Mouse (Mus musculus): ENCODE measurements around the gene Uimc1. TPM values are rescaled to one million over a fixed set of nuclear protein-coding genes. Genes with fewer than 3 reads are reported as not detected.

Uimc1 gene
- total RNA-seq, 1 experiment from 2014 or later, result 85.4 TPM

GRCm38 (mm10) chr13:55011981-55012478, 88.1 kb downstream of the Uimc1 start:
- ATAC-seq (replicated peaks in 1 of 2; ENCODE audit: insufficient read depth in 1 of 2, low FRiP score in 2 of 2, low TSS enrichment in 1 of 2, low read depth in 1 of 2, poor library complexity in 2 of 2, severe bottlenecking in 2 of 2), result no peak; a peak in 1 of 4 replicates

- no peak for ATAC-seq (replicated peaks in 1 of 2; ENCODE audit: insufficient read depth in 1 of 2, low FRiP score in 2 of 2, low TSS enrichment in 1 of 2, low read depth in 1 of 2, poor library complexity in 2 of 2, severe bottlenecking in 2 of 2)
Observed at GRCm38 (mm10) chr13:55011103-55011502, 89.0 kb downstream of the Uimc1 start.

GRCm38 (mm10) chr13:55008589-55008988, 91.5 kb downstream of the Uimc1 start:
- no peak for ATAC-seq (replicated peaks in 1 of 2; ENCODE audit: insufficient read depth in 1 of 2, low FRiP score in 2 of 2, low TSS enrichment in 1 of 2, low read depth in 1 of 2, poor library complexity in 2 of 2, severe bottlenecking in 2 of 2)

- no peak for ATAC-seq (replicated peaks in 1 of 2; ENCODE audit: insufficient read depth in 1 of 2, low FRiP score in 2 of 2, low TSS enrichment in 1 of 2, low read depth in 1 of 2, poor library complexity in 2 of 2, severe bottlenecking in 2 of 2)
Observed at GRCm38 (mm10) chr13:55006415-55006742, 93.7 kb downstream of the Uimc1 start.

GRCm38 (mm10) chr13:55005691-55006414, 94.2 kb downstream of the Uimc1 start:
- no peak for ATAC-seq (replicated peaks in 1 of 2; ENCODE audit: insufficient read depth in 1 of 2, low FRiP score in 2 of 2, low TSS enrichment in 1 of 2, low read depth in 1 of 2, poor library complexity in 2 of 2, severe bottlenecking in 2 of 2)

- no peak for ATAC-seq (replicated peaks in 1 of 2; ENCODE audit: insufficient read depth in 1 of 2, low FRiP score in 2 of 2, low TSS enrichment in 1 of 2, low read depth in 1 of 2, poor library complexity in 2 of 2, severe bottlenecking in 2 of 2)
Observed at GRCm38 (mm10) chr13:55004646-55005045, 95.5 kb downstream of the Uimc1 start.

- ATAC-seq (replicated peaks in 1 of 2; ENCODE audit: insufficient read depth in 1 of 2, low FRiP score in 2 of 2, low TSS enrichment in 1 of 2, low read depth in 1 of 2, poor library complexity in 2 of 2, severe bottlenecking in 2 of 2), result no peak
Observed at GRCm38 (mm10) chr13:55002090-55002489, 98.0 kb downstream of the Uimc1 start.

DNA sequence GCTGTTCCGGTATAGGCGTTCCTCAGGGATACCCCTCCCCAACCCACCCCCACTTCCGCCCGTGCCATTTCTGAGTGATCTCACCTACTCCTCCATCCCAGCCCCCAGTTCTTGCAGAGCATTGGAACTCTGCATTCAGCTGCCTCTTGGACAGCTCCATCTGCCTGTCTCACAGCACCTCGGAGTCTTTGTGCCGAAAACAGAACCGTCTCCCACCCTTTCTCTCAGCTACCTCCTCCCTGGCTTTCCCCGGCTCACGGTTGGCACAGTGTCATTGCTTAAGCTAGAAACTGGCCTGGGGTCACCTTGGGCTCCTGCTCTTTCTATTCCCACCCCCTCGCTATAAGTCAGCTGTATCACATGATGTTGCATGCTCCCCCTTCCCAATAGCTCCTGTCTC, 99.7 kb downstream of the Uimc1 start:
- ATAC-seq (replicated peaks in 1 of 2; ENCODE audit: insufficient read depth in 1 of 2, low FRiP score in 2 of 2, low TSS enrichment in 1 of 2, low read depth in 1 of 2, poor library complexity in 2 of 2, severe bottlenecking in 2 of 2), result no peak

DNA sequence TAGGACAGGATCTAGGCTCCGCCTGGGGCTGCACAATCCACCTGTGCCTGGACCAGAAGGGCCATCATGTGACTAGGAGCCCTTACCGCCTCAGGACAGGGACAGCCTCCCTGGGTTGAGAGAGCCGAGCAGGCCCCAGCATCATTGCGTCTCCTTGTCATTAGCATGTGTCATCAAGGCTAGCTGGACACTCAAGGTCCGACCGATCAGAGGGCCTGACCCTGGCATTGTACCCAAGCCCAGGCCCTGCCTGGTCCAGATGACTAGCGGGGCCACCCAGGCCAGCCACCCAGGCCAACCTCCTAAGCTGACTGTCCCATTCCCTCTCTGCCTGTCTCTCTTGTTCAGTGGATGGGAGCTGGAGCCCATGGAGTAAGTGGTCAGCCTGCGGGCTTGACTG, 102.5 kb downstream of the Uimc1 start:
- ATAC-seq (replicated peaks in 1 of 2; ENCODE audit: insufficient read depth in 1 of 2, low FRiP score in 2 of 2, low TSS enrichment in 1 of 2, low read depth in 1 of 2, poor library complexity in 2 of 2, severe bottlenecking in 2 of 2), result no peak

DNA sequence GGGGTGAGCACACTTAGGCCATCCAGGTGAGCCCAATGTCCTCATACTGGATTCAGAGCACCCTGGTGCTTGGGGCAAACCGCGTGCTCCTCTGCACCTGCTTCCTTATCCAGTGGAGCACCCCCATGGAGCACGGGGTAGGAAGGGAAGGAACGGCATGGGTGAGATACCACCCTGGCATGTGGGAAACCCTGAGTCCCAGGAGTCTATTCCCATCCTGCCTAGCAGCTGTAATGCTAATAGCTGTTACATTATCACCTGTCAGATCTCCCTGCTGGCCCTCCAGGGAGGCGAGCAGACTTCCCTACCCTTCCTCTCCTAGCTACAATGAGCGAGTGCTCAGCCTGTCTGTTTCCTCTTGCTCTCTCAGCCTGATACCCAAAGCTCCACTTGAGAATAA, 104.9 kb downstream of the Uimc1 start:
- ATAC-seq (replicated peaks in 1 of 2; ENCODE audit: insufficient read depth in 1 of 2, low FRiP score in 2 of 2, low TSS enrichment in 1 of 2, low read depth in 1 of 2, poor library complexity in 2 of 2, severe bottlenecking in 2 of 2), result no peak

- ATAC-seq (replicated peaks in 1 of 2; ENCODE audit: insufficient read depth in 1 of 2, low FRiP score in 2 of 2, low TSS enrichment in 1 of 2, low read depth in 1 of 2, poor library complexity in 2 of 2, severe bottlenecking in 2 of 2), result no peak
Observed at GRCm38 (mm10) chr13:54994576-54994975, 105.5 kb downstream of the Uimc1 start.

- ATAC-seq (replicated peaks in 1 of 2; ENCODE audit: insufficient read depth in 1 of 2, low FRiP score in 2 of 2, low TSS enrichment in 1 of 2, low read depth in 1 of 2, poor library complexity in 2 of 2, severe bottlenecking in 2 of 2), result no peak
Observed at GRCm38 (mm10) chr13:54992215-54992614, 107.9 kb downstream of the Uimc1 start.

DNA sequence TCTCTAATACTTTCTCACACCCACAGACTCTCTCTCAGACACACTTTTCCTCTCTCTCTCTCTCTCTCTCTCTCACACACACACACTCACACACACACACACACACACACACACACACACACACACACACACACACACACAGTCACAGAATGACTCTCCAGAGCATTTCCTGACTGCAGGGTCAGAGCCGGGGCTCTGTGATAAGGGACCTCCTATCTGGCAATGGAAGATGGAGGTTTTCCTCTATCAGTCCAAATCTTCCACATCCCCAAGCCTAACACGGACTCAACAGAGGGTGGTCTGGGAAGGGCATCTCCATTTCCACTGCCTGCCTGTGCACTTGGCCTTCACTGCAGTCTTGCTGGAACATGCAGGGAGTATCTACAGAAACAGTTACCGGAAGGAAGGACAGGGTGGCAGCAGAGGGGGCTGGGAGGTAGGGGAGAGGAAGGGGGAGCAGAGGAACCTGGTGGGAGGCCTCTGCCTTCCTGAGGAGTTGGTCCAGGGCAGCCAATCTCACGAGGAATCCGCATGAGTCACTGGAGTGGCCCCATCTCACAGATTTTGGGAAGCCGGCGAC, 111.8 kb downstream of the Uimc1 start:
- ATAC-seq (replicated peaks in 1 of 2; ENCODE audit: insufficient read depth in 1 of 2, low FRiP score in 2 of 2, low TSS enrichment in 1 of 2, low read depth in 1 of 2, poor library complexity in 2 of 2, severe bottlenecking in 2 of 2), result peak; percentile 25 to 44; a peak in 2 of 4 replicates

DNA sequence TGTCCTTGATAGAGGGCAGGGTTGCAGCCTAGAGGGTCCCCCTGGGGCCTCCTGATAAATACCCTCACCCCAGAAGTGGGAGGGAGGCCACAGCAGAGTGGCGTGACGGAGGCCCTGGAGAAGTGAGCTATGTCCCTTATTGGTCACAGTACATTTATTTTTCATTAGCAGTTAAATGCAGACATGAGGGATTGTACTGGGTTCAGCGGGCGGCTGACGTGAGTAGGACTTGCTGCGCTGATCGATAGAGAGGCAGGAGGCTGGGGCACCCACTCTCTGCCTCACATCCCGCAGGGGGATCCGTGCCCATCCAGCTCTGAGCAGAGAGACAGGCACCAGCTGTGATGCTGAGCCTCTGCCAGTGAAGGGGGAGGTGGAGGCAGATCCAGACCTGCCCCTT, 112.7 kb downstream of the Uimc1 start:
- no peak for ATAC-seq (replicated peaks in 1 of 2; ENCODE audit: insufficient read depth in 1 of 2, low FRiP score in 2 of 2, low TSS enrichment in 1 of 2, low read depth in 1 of 2, poor library complexity in 2 of 2, severe bottlenecking in 2 of 2)

GRCm38 (mm10) chr13:54983614-54984013, 116.5 kb downstream of the Uimc1 start:
- ATAC-seq (replicated peaks in 1 of 2; ENCODE audit: insufficient read depth in 1 of 2, low FRiP score in 2 of 2, low TSS enrichment in 1 of 2, low read depth in 1 of 2, poor library complexity in 2 of 2, severe bottlenecking in 2 of 2), result no peak

DNA sequence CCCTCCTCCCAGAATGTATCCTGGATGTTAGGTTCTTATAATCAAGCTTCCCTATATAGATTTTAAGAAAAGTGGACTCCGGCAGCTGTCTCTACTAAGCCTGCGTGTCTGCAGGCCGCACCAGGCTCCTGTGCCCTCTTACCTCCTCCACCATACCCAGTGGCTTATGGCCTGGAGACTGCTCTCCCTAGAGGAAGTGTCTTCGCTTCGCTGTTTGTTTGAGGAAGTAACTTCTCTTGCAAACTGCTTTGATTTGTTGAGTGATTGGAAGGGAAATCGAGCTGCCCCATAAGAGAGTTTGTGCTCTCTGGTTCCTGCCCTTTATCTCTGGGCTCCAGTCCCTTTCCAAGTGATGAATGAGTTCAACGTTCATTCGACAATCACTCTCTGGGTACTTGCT, 117.1 kb downstream of the Uimc1 start:
- peak in 1 of 2 experiments; percentile 28; a peak in 1 of 4 replicates for ATAC-seq (replicated peaks in 1 of 2; ENCODE audit: insufficient read depth in 1 of 2, low FRiP score in 2 of 2, low TSS enrichment in 1 of 2, low read depth in 1 of 2, poor library complexity in 2 of 2, severe bottlenecking in 2 of 2)

GRCm38 (mm10) chr13:54980957-54981356, 119.1 kb downstream of the Uimc1 start:
- no peak for ATAC-seq (replicated peaks in 1 of 2; ENCODE audit: insufficient read depth in 1 of 2, low FRiP score in 2 of 2, low TSS enrichment in 1 of 2, low read depth in 1 of 2, poor library complexity in 2 of 2, severe bottlenecking in 2 of 2)

DNA sequence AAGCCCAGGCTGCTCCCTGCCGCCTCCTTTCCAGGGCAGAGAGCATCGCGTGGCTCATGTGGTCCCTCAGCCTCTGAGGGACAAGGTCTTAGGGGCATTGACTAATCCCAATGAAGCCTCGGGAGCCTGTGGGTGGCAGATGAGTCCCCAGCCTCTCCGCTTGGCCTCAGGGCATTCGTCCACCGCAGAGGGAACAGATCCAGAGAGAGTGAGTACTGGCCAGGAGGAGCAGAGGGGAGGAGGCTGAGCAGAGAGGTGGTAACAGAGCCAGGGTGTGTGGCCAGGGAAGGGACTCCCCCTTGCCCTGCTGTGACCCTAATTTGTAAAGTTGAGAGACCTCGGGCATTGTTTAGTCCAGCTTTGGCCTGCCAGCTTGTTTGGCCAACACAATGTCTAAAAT, 121.3 kb downstream of the Uimc1 start:
- ATAC-seq (replicated peaks in 1 of 2; ENCODE audit: insufficient read depth in 1 of 2, low FRiP score in 2 of 2, low TSS enrichment in 1 of 2, low read depth in 1 of 2, poor library complexity in 2 of 2, severe bottlenecking in 2 of 2), result no peak
